Mouse (Mus musculus): ENCODE results near the gene Zkscan16. TPM values are rescaled to one million over a fixed set of nuclear protein-coding genes. Genes with fewer than 3 reads are reported as not detected.

The Zkscan16 gene
- not detected for total RNA-seq (2023)

GRCm38 (mm10) chr4:58943420-58944205 is at the start of gene Zkscan16:
TSS of gene Zkscan16 (plus strand) at chr4:58943628.

GRCm38 (mm10) chr4:58912629-58913335 is 30.6 kb upstream of the Zkscan16 start, which contains the start of gene Ecpas:
TSS of gene Ecpas (minus strand) at chr4:58912749.

GRCm38 (mm10) chr4:58986540-58987190 is 43.2 kb downstream of the Zkscan16 start, which contains the start of gene Ptgr1:
TSS of gene Ptgr1 (minus strand) at chr4:58987119.

GRCm38 (mm10) chr4:58994762-58995161 is 51.3 kb downstream of the Zkscan16 start, which contains the start of gene Dnajc25:
TSS of gene Dnajc25 (plus strand) at chr4:58995062.

GRCm38 (mm10) chr4:59002948-59003805 is 59.7 kb downstream of the Zkscan16 start, which contains the start of gene Gm20503:
TSS of gene Gm20503 (plus strand) at chr4:59003210.

Other genes with a start within 250 kb of the Zkscan16 start
- under 1 TPM in 1 of 2 experiments, not detected in 1; 0.41 TPM for gene Olfr267, start 155.9 kb upstream of the Zkscan16 start, total RNA-seq (2023)
- gene Ecpas, start 30.9 kb upstream of the Zkscan16 start, total RNA-seq (2023) = 100 to 1,000 TPM in 1 of 2 experiments, 10 to 100 TPM in 1; 94.3 to 107 TPM
- gene Ptgr1, start 43.5 kb downstream of the Zkscan16 start, total RNA-seq (2023) = 1 to 10 TPM in 1 of 2 experiments, under 1 TPM in 1; 0.89 to 3.0 TPM
- 10 to 100 TPM; 10.3 to 14.7 TPM for gene Dnajc25, start 51.4 kb downstream of the Zkscan16 start, total RNA-seq (2023)
- gene Gm20503, start 59.6 kb downstream of the Zkscan16 start, total RNA-seq (2023) = 1 to 10 TPM in 1 of 2 experiments, not detected in 1; 1.7 TPM
- gene Gng10, start 91.5 kb downstream of the Zkscan16 start, total RNA-seq (2023) = 10 to 100 TPM; 40.9 to 45.0 TPM
- gene AI481877, start 195.4 kb downstream of the Zkscan16 start, total RNA-seq (2023) = not detected
- 100 to 1,000 TPM; 226 to 268 TPM for gene Ugcg, start 245.6 kb downstream of the Zkscan16 start, total RNA-seq (2023)